Mouse (Mus musculus) adrenal gland, postnatal 10 days (tissue): Measurements from ENCODE around the gene Magi2. TPM values are rescaled to one million over a fixed set of nuclear protein-coding genes. Genes with fewer than 3 reads are reported as not detected.
"Not testable (repeated sequence)": the region's sequence is repeated elsewhere in the genome, so short reads cannot be mapped to it uniquely, and the experiment has no call there.

Source experiments
- DNase-seq: peaks from one replicate; pipeline ENCODE4 v3.0.0; 2021; ENCODE audit warnings: mixed read lengths
- total RNA-seq, 2 experiments: library from RNA; stranded (reverse); gene quantifications; 2 replicates each; pipeline ENCODE4 v1.2.3; 2021

The Magi2 gene
- total RNA-seq, 2 experiments from 2014 or later: 4.7 to 6.1 TPM

- DNase-seq: no peak
These were observed 1022.5 kb downstream of the Magi2 start for GRCm38 (mm10) chr5:20249382-20249781.

- DNase-seq: no peak
These were observed 1024.7 kb downstream of the Magi2 start for GRCm38 (mm10) chr5:20251541-20251940.

GRCm38 (mm10) chr5:20256150-20256868, 1029.5 kb downstream of the Magi2 start:
- no peak for DNase-seq

- DNase-seq: no peak
These were observed 1030.1 kb downstream of the Magi2 start for GRCm38 (mm10) chr5:20256933-20257332.

GRCm38 (mm10) chr5:20257419-20257818, 1030.6 kb downstream of the Magi2 start:
- no peak for DNase-seq

- DNase-seq: no peak
These were observed 1032.9 kb downstream of the Magi2 start for GRCm38 (mm10) chr5:20259719-20260118.

- not testable (repeated sequence) for DNase-seq
These were observed 1045.8 kb downstream of the Magi2 start for GRCm38 (mm10) chr5:20272680-20273079.

GRCm38 (mm10) chr5:20275632-20276031, 1048.8 kb downstream of the Magi2 start:
- DNase-seq: no peak

GRCm38 (mm10) chr5:20285080-20285840, 1058.4 kb downstream of the Magi2 start:
- DNase-seq: peak; percentile 39

- DNase-seq: no peak
These were observed 1067.7 kb downstream of the Magi2 start for GRCm38 (mm10) chr5:20294521-20294920.

- DNase-seq: no peak
These were observed 1073.0 kb downstream of the Magi2 start for GRCm38 (mm10) chr5:20299816-20300215.

- DNase-seq: no peak
These were observed 1076.5 kb downstream of the Magi2 start for GRCm38 (mm10) chr5:20303056-20303965.

- no peak for DNase-seq
These were observed 1094.1 kb downstream of the Magi2 start for GRCm38 (mm10) chr5:20320970-20321369.

- no peak for DNase-seq
These were observed 1098.5 kb downstream of the Magi2 start for GRCm38 (mm10) chr5:20325290-20325689.

- no peak for DNase-seq
These were observed 1102.1 kb downstream of the Magi2 start for GRCm38 (mm10) chr5:20328901-20329300.

GRCm38 (mm10) chr5:20330025-20330424, 1103.2 kb downstream of the Magi2 start:
- DNase-seq: no peak

- DNase-seq: no peak
These were observed 1105.7 kb downstream of the Magi2 start for GRCm38 (mm10) chr5:20332574-20332973.

- peak; percentile 6 for DNase-seq
These were observed 1107.7 kb downstream of the Magi2 start for GRCm38 (mm10) chr5:20334549-20334948.

- no peak for DNase-seq
These were observed 1126.1 kb downstream of the Magi2 start for GRCm38 (mm10) chr5:20352941-20353340.

GRCm38 (mm10) chr5:20358437-20358836, 1131.6 kb downstream of the Magi2 start:
- no peak for DNase-seq

GRCm38 (mm10) chr5:20359021-20359420, 1132.2 kb downstream of the Magi2 start:
- no peak for DNase-seq

- no peak for DNase-seq
These were observed 1135.3 kb downstream of the Magi2 start for GRCm38 (mm10) chr5:20362154-20362553.

GRCm38 (mm10) chr5:20363216-20363615, 1136.4 kb downstream of the Magi2 start:
- DNase-seq: no peak
